Mouse (Mus musculus) ES-Bruce4 (cell line): ENCODE data around the gene Eif4e3.

Experiments used
- CTCF ChIP-seq: IDR thresholded peaks from one replicate; pipeline ENCODE4 v1.8.1; 2011; ENCODE audit warnings: low read depth, low read length
- EP300 ChIP-seq: IDR thresholded peaks from 2 replicates; pipeline ENCODE4 v1.6.1; 2011; ENCODE audit warnings: low read depth, low read length; ENCODE audit not compliant: insufficient read depth
- POLR2A ChIP-seq: IDR thresholded peaks from one replicate; pipeline ENCODE4 v1.8.1; 2011; ENCODE audit warnings: low read length; ENCODE audit not compliant: insufficient read depth

GRCm38 (mm10) chr6:99691666-99692205 lies 25.2 kb upstream of the Eif4e3 start:
- TF ChIP-seq POLR2A = no peak
- TF ChIP-seq CTCF = no peak
- no peak for TF ChIP-seq EP300
